Mouse (Mus musculus) lung, postnatal 0 days (tissue): ENCODE measurements around the gene Tppp3. TPM values are rescaled to one million over a fixed set of nuclear protein-coding genes. Genes with fewer than 3 reads are reported as not detected.

Experiments
- ATAC-seq: fragments of 200-750 bp; cut with Nextera tagmentation; 2 replicates; pipeline ENCODE4 v1.8.0; 2017; ENCODE audit warnings: moderate library complexity
- DNase-seq: peaks from one replicate; pipeline ENCODE4 v3.0.0-alpha.2; 2016; ENCODE audit warnings: low spot score
- H3K27ac ChIP-seq: fragments of 300-500 bp; sonication (generic); 2 replicates; pipeline ENCODE4 v1.5.1; 2014; ENCODE audit warnings: antibody characterized with exemption, mild to moderate bottlenecking, low read length, mixed read lengths
- H3K27me3 ChIP-seq: fragments of 300-500 bp; sonication (generic); replicated peaks from 2 replicates; pipeline ENCODE4 v1.6.1; 2014; ENCODE audit warnings: low read length, mixed read lengths; ENCODE audit not compliant: insufficient read depth
- H3K36me3 ChIP-seq: fragments of 300-500 bp; sonication (generic); 2 replicates; pipeline ENCODE4 v1.6.1; 2014; ENCODE audit warnings: low read length, mixed read lengths; ENCODE audit not compliant: insufficient read depth
- H3K4me1 ChIP-seq: fragments of 300-500 bp; sonication (generic); 2 replicates; pipeline ENCODE4 v1.6.1; 2014; ENCODE audit warnings: antibody characterized with exemption, low read depth, low read length, mixed read lengths; ENCODE audit not compliant: insufficient read depth
- H3K4me2 ChIP-seq: fragments of 300-500 bp; sonication (generic); replicated peaks from 2 replicates; pipeline ENCODE4 v1.6.1; 2014; ENCODE audit warnings: low read depth, mild to moderate bottlenecking, low read length, moderate library complexity, mixed read lengths
- H3K4me3 ChIP-seq: fragments of 300-500 bp; sonication (generic); 2 replicates; pipeline ENCODE4 v1.5.1; 2014; ENCODE audit warnings: low read depth, low read length
- H3K9ac ChIP-seq: fragments of 300-500 bp; sonication (generic); replicated peaks from 2 replicates; pipeline ENCODE4 v1.6.1; 2014; ENCODE audit warnings: low read depth, mild to moderate bottlenecking
- H3K9me3 ChIP-seq: fragments of 300-500 bp; sonication (generic); 2 replicates; pipeline ENCODE4 v1.6.1; 2016; ENCODE audit warnings: low read length, mixed read lengths
- CTCF ChIP-seq: IDR thresholded peaks from 2 replicates; pipeline ENCODE4 v1.5.1; 2016; ENCODE audit warnings: antibody characterized with exemption, mild to moderate bottlenecking
- EP300 ChIP-seq: IDR thresholded peaks from 2 replicates; pipeline ENCODE4 v1.6.1; 2016; ENCODE audit warnings: antibody characterized with exemption, mild to moderate bottlenecking, control low read depth
- whole genome bisulfite sequencing: fragments of 180-500 bp; shearing (Covaris S2); extraction: QIAGEN DNeasy Blood & Tissue Kit; methylation state at CpG from one replicate; pipeline ENCODE4 v1.1.7; 2014; 5-methylcytosine and 5-hydroxymethylcytosine counted together
- polyA plus RNA-seq: library from polyadenylated mRNA; unstranded; fragments of >200 nt; fragmentation: Nextera tagmentation; extraction: Ambion mirVana; gene quantifications from 2 replicates; pipeline ENCODE4 v1.2.1, GENCODE M21; 2015

The Tppp3 gene
- polyA plus RNA-seq, 1 experiment from 2014 or later: 696 TPM

GRCm38 (mm10) chr8:105445296-105446126, 25.8 kb downstream of the Tppp3 start:
- Histone ChIP-seq H3K27me3 (no peaks in the 10 kb centered on the region), H3K9ac (no peak overlapping the region), H3K9me3 (no peaks in the 10 kb centered on the region), H3K36me3 (no peaks in the 10 kb centered on the region), H3K4me1 (no peaks in the 10 kb centered on the region), H3K4me3 (no peak overlapping the region), H3K27ac (no peak overlapping the region), H3K4me2 (no peak overlapping the region)
- ATAC-seq (no peak), DNase-seq (no peak)
- TF ChIP-seq CTCF (no peak), EP300 (no peak)
- 35% methylated on average over 11 of the region's 11 CpGs for WGBS

DNA sequence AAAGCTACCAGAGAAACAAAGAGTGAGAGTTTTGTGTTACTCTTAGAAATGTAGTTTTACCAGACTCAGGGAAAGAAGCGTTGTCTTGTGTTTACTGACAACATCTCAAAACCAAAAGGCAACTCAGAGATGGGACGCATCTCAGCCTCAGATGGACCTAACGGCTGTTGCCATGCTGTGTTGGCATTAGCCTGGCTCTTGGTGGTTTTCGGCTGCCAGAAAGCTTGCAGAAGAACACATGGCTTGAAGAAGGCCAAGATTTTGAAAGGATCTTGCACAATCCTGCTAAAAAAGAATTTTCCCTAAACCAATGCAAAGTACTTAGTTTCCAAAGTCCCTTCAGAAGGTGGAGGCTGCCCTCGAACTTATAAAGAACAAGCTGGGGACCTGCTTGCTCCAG, 28.7 kb downstream of the Tppp3 start:
- no peak overlapping the region for H3K9ac ChIP-seq
- peak; percentile 42 for DNase-seq
- H3K4me1 ChIP-seq: no peaks in the 10 kb centered on the region
- H3K27ac ChIP-seq: no peak overlapping the region
- H3K36me3 ChIP-seq: no peaks in the 10 kb centered on the region
- no peaks in the 10 kb centered on the region for H3K27me3 ChIP-seq
- 76% methylated on average over 5 of the region's 5 CpGs for WGBS
- no peak for TF ChIP-seq EP300
- TF ChIP-seq CTCF: no peak
- H3K4me2 ChIP-seq: no peak overlapping the region
- no peak overlapping the region for H3K4me3 ChIP-seq
- no peaks in the 10 kb centered on the region for H3K9me3 ChIP-seq
- ATAC-seq: no peak

DNA sequence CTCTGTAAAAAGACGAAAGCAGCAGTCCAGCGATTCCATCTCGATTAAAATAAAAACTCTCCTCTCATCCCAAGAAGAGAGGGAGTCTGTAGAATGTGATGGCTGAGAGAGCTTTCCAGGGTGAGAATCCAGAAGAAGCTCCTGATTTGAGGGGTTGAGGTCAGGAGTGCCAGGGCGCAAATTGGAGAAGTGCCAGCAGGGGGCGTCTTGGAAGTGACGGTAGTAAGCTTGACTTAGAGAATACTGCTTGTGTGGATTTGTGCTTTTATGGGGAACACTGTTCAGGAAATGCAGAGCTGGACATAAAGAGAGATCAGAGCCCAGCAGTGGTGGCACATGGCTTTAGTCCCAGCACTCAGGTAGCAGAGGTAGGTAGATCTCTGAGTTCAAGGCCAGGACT, 29.9 kb downstream of the Tppp3 start:
- 7% methylated on average over 6 of the region's 6 CpGs for WGBS
- TF ChIP-seq CTCF: peak; percentile 64
- TF ChIP-seq EP300: no peak
- DNase-seq (peak; percentile 45), ATAC-seq (no peak; the same call in 1 of the 2 replicates)
- Histone ChIP-seq H3K27ac (no peak overlapping the region), H3K4me1 (no peaks in the 10 kb centered on the region), H3K27me3 (no peaks in the 10 kb centered on the region), H3K4me3 (no peak overlapping the region), H3K9ac (no peak overlapping the region), H3K36me3 (no peaks in the 10 kb centered on the region), H3K9me3 (no peaks in the 10 kb centered on the region), H3K4me2 (no peak overlapping the region)

- TF ChIP-seq EP300: no peak
- peak; percentile 67 for TF ChIP-seq CTCF
- Histone ChIP-seq H3K9me3 (no peaks in the 10 kb centered on the region), H3K9ac (no peak overlapping the region), H3K36me3 (no peaks in the 10 kb centered on the region), H3K4me2 (no peak overlapping the region), H3K4me3 (no peak overlapping the region), H3K27me3 (no peaks in the 10 kb centered on the region), H3K4me1 (no peaks in the 10 kb centered on the region), H3K27ac (no peak overlapping the region)
- WGBS: 44% methylated on average over 5 of the region's 5 CpGs
- DNase-seq: peak; percentile 38
- ATAC-seq: no peak
These were observed 32.5 kb downstream of the Tppp3 start for GRCm38 (mm10) chr8:105438865-105439264.

- no peak overlapping the region for H3K4me3 ChIP-seq
- ATAC-seq (no peak), DNase-seq (no peak)
- no peaks in the 10 kb centered on the region for H3K36me3 ChIP-seq
- H3K9me3 ChIP-seq: no peaks in the 10 kb centered on the region
- no peak overlapping the region for H3K27ac ChIP-seq
- no peaks in the 10 kb centered on the region for H3K4me1 ChIP-seq
- 77% methylated on average over 5 of the region's 5 CpGs for WGBS
- no peaks in the 10 kb centered on the region for H3K27me3 ChIP-seq
- H3K4me2 ChIP-seq: no peak overlapping the region
- no peak overlapping the region for H3K9ac ChIP-seq
- no peak for TF ChIP-seq CTCF
- no peak for TF ChIP-seq EP300
These were observed 34.1 kb downstream of the Tppp3 start for GRCm38 (mm10) chr8:105437078-105437748.

DNA sequence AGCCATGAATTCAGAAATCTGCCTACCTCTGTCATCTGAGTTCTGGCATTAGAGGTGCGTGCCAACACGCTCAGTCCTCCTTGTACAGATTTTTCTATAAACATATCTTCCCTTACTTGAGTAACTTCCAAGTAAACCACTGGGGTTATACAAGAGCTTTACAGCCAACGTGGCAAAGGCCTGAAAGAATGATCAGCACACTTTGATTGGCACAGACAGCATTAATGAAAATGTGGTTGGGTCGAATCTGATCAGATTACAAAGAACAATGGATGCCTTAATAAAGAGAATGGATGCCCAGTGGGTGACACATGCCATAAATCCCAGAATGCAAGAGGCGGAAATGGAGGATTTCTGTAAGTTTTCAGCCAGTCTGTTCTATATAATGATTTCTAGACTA, 35.1 kb downstream of the Tppp3 start:
- DNase-seq (no peak), ATAC-seq (no peak)
- Histone ChIP-seq H3K9me3 (no peaks in the 10 kb centered on the region), H3K36me3 (no peaks in the 10 kb centered on the region), H3K4me3 (no peak overlapping the region), H3K9ac (no peak overlapping the region), H3K27ac (no peak overlapping the region), H3K27me3 (no peaks in the 10 kb centered on the region), H3K4me1 (no peaks in the 10 kb centered on the region), H3K4me2 (no peak overlapping the region)
- no peak for TF ChIP-seq EP300
- TF ChIP-seq CTCF: no peak
- 70% methylated on average over 5 of the region's 5 CpGs for WGBS
